Mouse (Mus musculus): Measurements from ENCODE around the gene Eid1.

- no peak for TF ChIP-seq CTCF (IDR thresholded peaks at IDR 0.05; ENCODE audit: extremely low read depth, insufficient read depth, insufficient read length, insufficient replicate concordance)
- no peak for TF ChIP-seq POLR2A (IDR thresholded peaks at IDR 0.05; ENCODE audit: low read depth, low read length)
These were observed 12.7 kb downstream of the Eid1 start for GRCm38 (mm10) chr2:125685441-125686150.

All from spleen, adult 2 months (tissue).